Mouse (Mus musculus): ENCODE data around the gene Efhd2. TPM values are rescaled to one million over a fixed set of nuclear protein-coding genes. Genes with fewer than 3 reads are reported as not detected.

Gene Efhd2
- total RNA-seq, 2 experiments from 2014 or later, result 46.5 to 50.5 TPM

Other genes with a start within 250 kb of the Efhd2 start
- gene Plekhm2, start 210.0 kb downstream of the Efhd2 start, total RNA-seq (2021), result 10 to 100 TPM; 57.5 to 64.5 TPM
- 1 to 10 TPM; 1.6 to 4.0 TPM for gene Rsc1a1, start 189.3 kb downstream of the Efhd2 start, total RNA-seq (2021)
- gene Ddi2, start 151.5 kb downstream of the Efhd2 start, total RNA-seq (2021), result 10 to 100 TPM; 34.9 to 36.8 TPM
- gene Agmat, start 128.2 kb downstream of the Efhd2 start, total RNA-seq (2021), result under 1 TPM; 0.43 to 0.57 TPM
- 10 to 100 TPM; 16.6 to 16.8 TPM for gene Dnajc16, start 84.0 kb downstream of the Efhd2 start, total RNA-seq (2021)
- gene Casp9, start 81.3 kb downstream of the Efhd2 start, total RNA-seq (2021), result 10 to 100 TPM; 13.5 to 13.8 TPM
- gene Cela2a, start 48.8 kb downstream of the Efhd2 start, total RNA-seq (2021), result not detected
- not detected for gene Ctrc, start 28.6 kb downstream of the Efhd2 start, total RNA-seq (2021)
- gene Fhad1, start 140.2 kb upstream of the Efhd2 start, total RNA-seq (2021), result 1 to 10 TPM; 1.2 to 1.4 TPM
- 10 to 100 TPM; 34.2 to 40.5 TPM for gene Tmem51, start 209.4 kb upstream of the Efhd2 start, total RNA-seq (2021)